Mouse (Mus musculus) bone marrow macrophage, adult 2 months (primary cell): ENCODE results near the gene Hdac7.

ENCODE experiments used
- CTCF ChIP-seq: IDR thresholded peaks from 2 replicates; pipeline ENCODE4 v1.5.1; 2012; ENCODE audit warnings: low read depth, mild to moderate bottlenecking, low read length, moderate library complexity
- POLR2A ChIP-seq: IDR thresholded peaks from 2 replicates; pipeline ENCODE4 v1.6.1; 2012; ENCODE audit warnings: mild to moderate bottlenecking, low read depth, low read length, borderline replicate concordance

- TF ChIP-seq CTCF, result no peak
- no peak for TF ChIP-seq POLR2A
Measured at GRCm38 (mm10) chr15:97791126-97791700, 53.1 kb downstream of the Hdac7 start.
